Mouse (Mus musculus): Measurements from ENCODE around the gene Arhgef10l.

The Arhgef10l gene

GRCm38 (mm10) chr4:140615771-140616170, 50.0 kb downstream of the Arhgef10l start:
- POLR2A ChIA-PET: interaction anchor here in 1 of 4 experiments (1.3 kb wide), 1 partner anchor 59 kb away, joined by 3 read pairs; no protein-coding TSS in a partner anchor
- CTCF ChIA-PET: interaction anchor here in 2 of 4 experiments (0.6 to 2.9 kb wide), 2 partner anchors 59 to 74 kb away, joined by 3 to 11 read pairs; no protein-coding TSS in a partner anchor

GRCm38 (mm10) chr4:140614553-140614952, 51.3 kb downstream of the Arhgef10l start:
- POLR2A ChIA-PET: interaction anchor here in 3 of 4 experiments (0.6 to 1.1 kb wide), 8 partner anchors 12 to 599 kb away, joined by 3 to 5 read pairs (median 3); no protein-coding TSS in a partner anchor
- CTCF ChIA-PET: interaction anchor here in 3 of 4 experiments (0.7 to 1.7 kb wide), 3 partner anchors 60 kb away, joined by 4 to 9 read pairs (median 4); no protein-coding TSS in a partner anchor

GRCm38 (mm10) chr4:140614145-140614544, 51.7 kb downstream of the Arhgef10l start:
- ChIA-PET CTCF (interaction anchor here in 2 of 4 experiments (0.7 to 1.7 kb wide), 2 partner anchors 60 kb away, joined by 4 to 9 read pairs; no protein-coding TSS in a partner anchor), POLR2A (interaction anchor here in 3 of 4 experiments (0.6 to 1.2 kb wide), 8 partner anchors 12 to 599 kb away, joined by 3 to 5 read pairs (median 3); no protein-coding TSS in a partner anchor)

GRCm38 (mm10) chr4:140610841-140611609, 54.8 kb downstream of the Arhgef10l start:
- ChIA-PET CTCF (interaction anchor here in 3 of 4 experiments (0.6 to 2.1 kb wide), 6 partner anchors 50 to 394 kb away, joined by 3 to 13 read pairs (median 4); no protein-coding TSS in a partner anchor), POLR2A (interaction anchor here in 3 of 4 experiments (0.7 to 3.0 kb wide), 16 partner anchors 8 to 52 kb away, joined by 3 to 14 read pairs (median 4); no protein-coding TSS in a partner anchor)

- ChIA-PET CTCF (interaction anchor here in 1 of 4 experiments (0.9 kb wide), 1 partner anchor 13 kb away, joined by 4 read pairs; no protein-coding TSS in a partner anchor), POLR2A (interaction anchor here (0.5 to 2.0 kb wide), 10 partner anchors 9 to 131 kb away, joined by 3 to 6 read pairs (median 4); no protein-coding TSS in a partner anchor)
Measured at GRCm38 (mm10) chr4:140608228-140608720, 57.5 kb downstream of the Arhgef10l start.

- POLR2A ChIA-PET: interaction anchor here in 1 of 4 experiments (0.7 kb wide), 1 partner anchor 420 kb away, joined by 3 read pairs; no protein-coding TSS in a partner anchor
- CTCF ChIA-PET: interaction anchor here in 1 of 4 experiments (1.0 kb wide), 1 partner anchor 13 kb away, joined by 3 read pairs; no protein-coding TSS in a partner anchor
Measured at GRCm38 (mm10) chr4:140606779-140607178, 59.0 kb downstream of the Arhgef10l start.

- ChIA-PET CTCF (no interaction called here), POLR2A (no interaction called here)
Measured at GRCm38 (mm10) chr4:140606197-140606596, 59.6 kb downstream of the Arhgef10l start.

- POLR2A ChIA-PET: interaction anchor here in 1 of 4 experiments (0.6 to 0.9 kb wide), 2 partner anchors 18 to 100 kb away, joined by 3 to 4 read pairs; no protein-coding TSS in a partner anchor
- CTCF ChIA-PET: interaction anchor here in 2 of 4 experiments (1.1 to 1.3 kb wide), 2 partner anchors 69 kb away, joined by 4 to 6 read pairs; no protein-coding TSS in a partner anchor
Measured at GRCm38 (mm10) chr4:140605790-140606189, 60.0 kb downstream of the Arhgef10l start.

- ChIA-PET CTCF (interaction anchor here in 3 of 4 experiments (0.7 to 1.3 kb wide), 3 partner anchors 69 to 156 kb away, joined by 3 to 6 read pairs (median 4); no protein-coding TSS in a partner anchor), POLR2A (interaction anchor here in 2 of 4 experiments (0.6 to 0.9 kb wide), 3 partner anchors 17 to 101 kb away, joined by 3 to 4 read pairs (median 3); no protein-coding TSS in a partner anchor)
Measured at GRCm38 (mm10) chr4:140605247-140605646, 60.6 kb downstream of the Arhgef10l start.

- ChIA-PET CTCF (interaction anchor here in 2 of 4 experiments (0.6 to 1.3 kb wide), 3 partner anchors 70 to 505 kb away, joined by 4 to 6 read pairs (median 5); no protein-coding TSS in a partner anchor), POLR2A (interaction anchor here in 2 of 4 experiments (0.8 to 1.5 kb wide), 3 partner anchors 17 to 69 kb away, joined by 3 to 4 read pairs (median 3); no protein-coding TSS in a partner anchor)
Measured at GRCm38 (mm10) chr4:140604541-140604940, 61.3 kb downstream of the Arhgef10l start.

- ChIA-PET POLR2A (interaction anchor here in 3 of 4 experiments (1.2 to 1.8 kb wide), 7 partner anchors 10 to 38 kb away, joined by 3 to 5 read pairs (median 5); no protein-coding TSS in a partner anchor), CTCF (interaction anchor here in 2 of 4 experiments (0.9 to 1.2 kb wide), 2 partner anchors 72 to 73 kb away, joined by 3 to 4 read pairs; no protein-coding TSS in a partner anchor)
Measured at GRCm38 (mm10) chr4:140602022-140602421, 63.8 kb downstream of the Arhgef10l start.

GRCm38 (mm10) chr4:140601153-140601552, 64.7 kb downstream of the Arhgef10l start:
- POLR2A ChIA-PET: no interaction called here
- CTCF ChIA-PET: no interaction called here

- POLR2A ChIA-PET: interaction anchor here in 2 of 4 experiments (1.0 to 2.4 kb wide), 8 partner anchors 10 to 76 kb away, joined by 3 to 7 read pairs (median 3); no protein-coding TSS in a partner anchor
- CTCF ChIA-PET: interaction anchor here in 2 of 4 experiments (1.4 to 2.7 kb wide), 2 partner anchors 75 to 76 kb away, joined by 6 to 8 read pairs; no protein-coding TSS in a partner anchor
Measured at GRCm38 (mm10) chr4:140598846-140599245, 67.0 kb downstream of the Arhgef10l start.

- CTCF ChIA-PET: interaction anchor here in 1 of 4 experiments (2.7 kb wide), 1 partner anchor 76 kb away, joined by 8 read pairs; no protein-coding TSS in a partner anchor
- POLR2A ChIA-PET: interaction anchor here in 1 of 4 experiments (0.6 to 2.4 kb wide), 3 partner anchors 26 to 83 kb away, joined by 3 to 6 read pairs (median 3); no protein-coding TSS in a partner anchor
Measured at GRCm38 (mm10) chr4:140597928-140598327, 67.9 kb downstream of the Arhgef10l start.

GRCm38 (mm10) chr4:140597378-140597777, 68.4 kb downstream of the Arhgef10l start:
- POLR2A ChIA-PET: interaction anchor here in 1 of 4 experiments (0.6 kb wide), 1 partner anchor 84 kb away, joined by 3 read pairs; no protein-coding TSS in a partner anchor

GRCm38 (mm10) chr4:140593771-140594505, 71.9 kb downstream of the Arhgef10l start:
- CTCF ChIA-PET: interaction anchor here in 3 of 4 experiments (1.0 to 2.3 kb wide), 6 partner anchors 14 to 130 kb away, joined by 3 to 17 read pairs (median 7); no protein-coding TSS in a partner anchor
- POLR2A ChIA-PET: interaction anchor here in 2 of 4 experiments (0.6 to 1.4 kb wide), 4 partner anchors 31 to 240 kb away, joined by 3 to 4 read pairs (median 3); no protein-coding TSS in a partner anchor

More at GRCm38 (mm10) chr4:140597378-140597777, 68.4 kb downstream of the Arhgef10l start:
- CTCF ChIA-PET: interaction anchor here in 1 of 4 experiments (0.9 kb wide), 1 partner anchor 77 kb away, joined by 3 read pairs; no protein-coding TSS in a partner anchor
